Mouse (Mus musculus): Measurements from ENCODE around the gene Tmem51. TPM values are rescaled to one million over a fixed set of nuclear protein-coding genes. Genes with fewer than 3 reads are reported as not detected.
A peak's percentile ranks its signal among the peaks of the same experiment; 100 is the strongest.

Tmem51 gene
- polyA plus RNA-seq, 1 experiment from 2014 or later = 5.9 TPM

GRCm38 (mm10) chr4:142039662-142040353 is 44.3 kb downstream of the Tmem51 start:
- Histone ChIP-seq H3K27ac (replicated peaks) (no peak overlapping the region), H3K36me3 (no peaks in the 10 kb centered on the region), H3K4me3 (replicated peaks) (no peak overlapping the region), H3K27me3 (replicated peaks) (no peaks in the 10 kb centered on the region), H3K9me3 (replicated peaks) (no peaks in the 10 kb centered on the region), H3K4me1 (no peaks in the 10 kb centered on the region), H3K4me2 (no peak overlapping the region), H3K9ac (replicated peaks) (no peak overlapping the region)
- 93% methylated on average over 9 of the region's 9 CpGs for WGBS
- no peak for ATAC-seq (ENCODE audit: low FRiP score)

GRCm38 (mm10) chr4:142037897-142038296 is 46.2 kb downstream of the Tmem51 start:
- WGBS = 70% methylated on average over 4 of the region's 4 CpGs
- H3K27me3 ChIP-seq (replicated peaks) = no peaks in the 10 kb centered on the region
- no peak for ATAC-seq (ENCODE audit: low FRiP score)

GRCm38 (mm10) chr4:142028533-142028932 is 55.6 kb downstream of the Tmem51 start:
- Histone ChIP-seq H3K36me3 (no peaks in the 10 kb centered on the region), H3K4me1 (no peaks in the 10 kb centered on the region), H3K4me3 (replicated peaks) (no peak overlapping the region), H3K9ac (replicated peaks) (no peak overlapping the region), H3K27me3 (replicated peaks) (no peaks in the 10 kb centered on the region), H3K9me3 (replicated peaks) (no peaks in the 10 kb centered on the region), H3K4me2 (no peak overlapping the region), H3K27ac (replicated peaks) (no peak overlapping the region)
- 88% methylated on average over 13 of the region's 13 CpGs for WGBS
- ATAC-seq (ENCODE audit: low FRiP score) = no peak

More at GRCm38 (mm10) chr4:142037897-142038296, 46.2 kb downstream of the Tmem51 start:
- H3K9ac ChIP-seq (replicated peaks) = no peak overlapping the region
- no peak overlapping the region for H3K4me3 ChIP-seq (replicated peaks)
- no peaks in the 10 kb centered on the region for H3K4me1 ChIP-seq
- H3K9me3 ChIP-seq (replicated peaks) = no peaks in the 10 kb centered on the region
- H3K27ac ChIP-seq (replicated peaks) = no peak overlapping the region
- H3K4me2 ChIP-seq = no peak overlapping the region
- H3K36me3 ChIP-seq = no peaks in the 10 kb centered on the region

GRCm38 (mm10) chr4:142026965-142027364 is 57.1 kb downstream of the Tmem51 start:
- Histone ChIP-seq H3K9me3 (replicated peaks) (no peaks in the 10 kb centered on the region), H3K27ac (replicated peaks) (no peak overlapping the region), H3K4me3 (replicated peaks) (no peak overlapping the region), H3K4me1 (no peaks in the 10 kb centered on the region), H3K36me3 (no peaks in the 10 kb centered on the region), H3K27me3 (replicated peaks) (no peaks in the 10 kb centered on the region), H3K4me2 (no peak overlapping the region), H3K9ac (replicated peaks) (no peak overlapping the region)
- ATAC-seq (ENCODE audit: low FRiP score) = no peak
- WGBS = 71% methylated on average over 2 of the region's 2 CpGs

GRCm38 (mm10) chr4:142024536-142024935 is 59.6 kb downstream of the Tmem51 start:
- no peaks in the 10 kb centered on the region for H3K4me1 ChIP-seq
- no peak for ATAC-seq (ENCODE audit: low FRiP score)
- H3K4me3 ChIP-seq (replicated peaks) = no peak overlapping the region
- H3K36me3 ChIP-seq = no peaks in the 10 kb centered on the region
- no peak overlapping the region for H3K4me2 ChIP-seq
- 100% methylated on average over 2 of the region's 2 CpGs for WGBS
- no peaks in the 10 kb centered on the region for H3K9me3 ChIP-seq (replicated peaks)
- no peak overlapping the region for H3K27ac ChIP-seq (replicated peaks)
- H3K9ac ChIP-seq (replicated peaks) = no peak overlapping the region
- H3K27me3 ChIP-seq (replicated peaks) = no peaks in the 10 kb centered on the region

GRCm38 (mm10) chr4:142023166-142023565 is 60.9 kb downstream of the Tmem51 start:
- no peaks in the 10 kb centered on the region for H3K9me3 ChIP-seq (replicated peaks)
- H3K36me3 ChIP-seq = no peaks in the 10 kb centered on the region
- no peaks in the 10 kb centered on the region for H3K4me1 ChIP-seq
- H3K4me3 ChIP-seq (replicated peaks) = no peak overlapping the region
- no peak overlapping the region for H3K4me2 ChIP-seq
- no peak overlapping the region for H3K27ac ChIP-seq (replicated peaks)
- 82% methylated on average over 4 of the region's 4 CpGs for WGBS
- no peaks in the 10 kb centered on the region for H3K27me3 ChIP-seq (replicated peaks)
- no peak for ATAC-seq (ENCODE audit: low FRiP score)
- H3K9ac ChIP-seq (replicated peaks) = no peak overlapping the region

- no peak for ATAC-seq (ENCODE audit: low FRiP score)
- WGBS = 48% methylated on average over 15 of the region's 15 CpGs
- H3K4me3 ChIP-seq (replicated peaks) = no peak overlapping the region
- peaks cover 8% of the 10 kb centered on the region; the same call in 1 of the 2 replicates for H3K27me3 ChIP-seq (replicated peaks)
- H3K36me3 ChIP-seq = no peaks in the 10 kb centered on the region
- no peak overlapping the region for H3K27ac ChIP-seq (replicated peaks)
- no peak overlapping the region for H3K4me2 ChIP-seq
- H3K4me1 ChIP-seq = peaks cover 21% of the 10 kb centered on the region
- H3K9ac ChIP-seq (replicated peaks) = no peak overlapping the region
- H3K9me3 ChIP-seq (replicated peaks) = no peaks in the 10 kb centered on the region
These were observed 66.4 kb downstream of the Tmem51 start for GRCm38 (mm10) chr4:142017686-142018085.

- peak; percentile 83 for ATAC-seq (ENCODE audit: low FRiP score)
- WGBS = 1% methylated on average over 41 of the region's 46 CpGs
- 0 out of 2 replicates have a peak within 1 kb of the TSS, but pooled peaks have one; percentile 56 for H3K27ac ChIP-seq (replicated peaks)
These were observed 69.2 kb downstream of the Tmem51 start, which contains the start of gene Fhad1 for GRCm38 (mm10) chr4:142014659-142015608. Gene Fhad1, minus strand, starts transcription at chr4:142015082.

GRCm38 (mm10) chr4:142011236-142011635 is 72.9 kb downstream of the Tmem51 start:
- Histone ChIP-seq H3K27ac (replicated peaks) (no peak overlapping the region), H3K4me1 (peaks cover 16% of the 10 kb centered on the region), H3K27me3 (replicated peaks) (no peaks in the 10 kb centered on the region; the same call in 1 of the 2 replicates), H3K4me3 (replicated peaks) (no peak overlapping the region), H3K4me2 (no peak overlapping the region), H3K9ac (replicated peaks) (no peak overlapping the region), H3K9me3 (replicated peaks) (no peaks in the 10 kb centered on the region), H3K36me3 (no peaks in the 10 kb centered on the region)
- WGBS = 93% methylated on average over 13 of the region's 13 CpGs
- no peak for ATAC-seq (ENCODE audit: low FRiP score)

More at GRCm38 (mm10) chr4:142014659-142015608, 69.2 kb downstream of the Tmem51 start, which contains the start of gene Fhad1:
- peak within 1 kb of the TSS; percentile 91 for H3K4me2 ChIP-seq
- peak within 1 kb of the TSS; percentile 53 for H3K9ac ChIP-seq (replicated peaks)
- peaks cover 8% of the 10 kb centered on the region; the same call in 1 of the 2 replicates for H3K27me3 ChIP-seq (replicated peaks)
- no peaks in the 10 kb centered on the region for H3K36me3 ChIP-seq
- H3K4me3 ChIP-seq (replicated peaks) = peak within 1 kb of the TSS; percentile 50
- no peaks in the 10 kb centered on the region for H3K9me3 ChIP-seq (replicated peaks)
- H3K4me1 ChIP-seq = peaks cover 21% of the 10 kb centered on the region

GRCm38 (mm10) chr4:142010441-142010840 is 73.7 kb downstream of the Tmem51 start:
- no peak overlapping the region for H3K4me2 ChIP-seq
- H3K36me3 ChIP-seq = no peaks in the 10 kb centered on the region
- no peak for ATAC-seq (ENCODE audit: low FRiP score)
- no peaks in the 10 kb centered on the region for H3K9me3 ChIP-seq (replicated peaks)
- peaks cover 15% of the 10 kb centered on the region for H3K4me1 ChIP-seq
- no peaks in the 10 kb centered on the region for H3K27me3 ChIP-seq (replicated peaks)
- no peak overlapping the region for H3K27ac ChIP-seq (replicated peaks)
- H3K4me3 ChIP-seq (replicated peaks) = no peak overlapping the region
- no peak overlapping the region for H3K9ac ChIP-seq (replicated peaks)
- WGBS = 79% methylated on average over 7 of the region's 7 CpGs

GRCm38 (mm10) chr4:142008206-142008605 is 75.9 kb downstream of the Tmem51 start:
- Histone ChIP-seq H3K9ac (replicated peaks) (no peak overlapping the region), H3K4me1 (peaks cover 6% of the 10 kb centered on the region), H3K27ac (replicated peaks) (no peak overlapping the region), H3K4me3 (replicated peaks) (no peak overlapping the region), H3K27me3 (replicated peaks) (no peaks in the 10 kb centered on the region), H3K4me2 (no peak overlapping the region), H3K36me3 (no peaks in the 10 kb centered on the region), H3K9me3 (replicated peaks) (no peaks in the 10 kb centered on the region)
- no peak for ATAC-seq (ENCODE audit: low FRiP score)
- 58% methylated on average over 11 of the region's 11 CpGs for WGBS

Measured in neural tube, embryonic 15.5 days (tissue).